Mouse (Mus musculus): ENCODE results near the gene Cngb1.

- TF ChIP-seq CTCF (IDR thresholded peaks at IDR 0.05; ENCODE audit: low read depth) (no peak), EP300 (IDR thresholded peaks at IDR 0.05; ENCODE audit: low read depth) (no peak)
Observed at GRCm38 (mm10) chr8:95202056-95202570, 104.3 kb downstream of the Cngb1 start.

Measured in liver, postnatal 0 days (tissue).